Mouse (Mus musculus): ENCODE results near the gene Bcl7c. TPM values are rescaled to one million over a fixed set of nuclear protein-coding genes. Genes with fewer than 3 reads are reported as not detected.
A peak's percentile ranks its signal among the peaks of the same experiment; 100 is the strongest.

The Bcl7c gene
- total RNA-seq (2014; fragmentation: Nextera tagmentation): 18.1 and 38.7 TPM in 2 replicates
- total RNA-seq (2017): 28.2 and 36.8 TPM in 2 replicates
- 330 and 397 TPM in 2 replicates for polyA plus RNA-seq (2012)

DNA sequence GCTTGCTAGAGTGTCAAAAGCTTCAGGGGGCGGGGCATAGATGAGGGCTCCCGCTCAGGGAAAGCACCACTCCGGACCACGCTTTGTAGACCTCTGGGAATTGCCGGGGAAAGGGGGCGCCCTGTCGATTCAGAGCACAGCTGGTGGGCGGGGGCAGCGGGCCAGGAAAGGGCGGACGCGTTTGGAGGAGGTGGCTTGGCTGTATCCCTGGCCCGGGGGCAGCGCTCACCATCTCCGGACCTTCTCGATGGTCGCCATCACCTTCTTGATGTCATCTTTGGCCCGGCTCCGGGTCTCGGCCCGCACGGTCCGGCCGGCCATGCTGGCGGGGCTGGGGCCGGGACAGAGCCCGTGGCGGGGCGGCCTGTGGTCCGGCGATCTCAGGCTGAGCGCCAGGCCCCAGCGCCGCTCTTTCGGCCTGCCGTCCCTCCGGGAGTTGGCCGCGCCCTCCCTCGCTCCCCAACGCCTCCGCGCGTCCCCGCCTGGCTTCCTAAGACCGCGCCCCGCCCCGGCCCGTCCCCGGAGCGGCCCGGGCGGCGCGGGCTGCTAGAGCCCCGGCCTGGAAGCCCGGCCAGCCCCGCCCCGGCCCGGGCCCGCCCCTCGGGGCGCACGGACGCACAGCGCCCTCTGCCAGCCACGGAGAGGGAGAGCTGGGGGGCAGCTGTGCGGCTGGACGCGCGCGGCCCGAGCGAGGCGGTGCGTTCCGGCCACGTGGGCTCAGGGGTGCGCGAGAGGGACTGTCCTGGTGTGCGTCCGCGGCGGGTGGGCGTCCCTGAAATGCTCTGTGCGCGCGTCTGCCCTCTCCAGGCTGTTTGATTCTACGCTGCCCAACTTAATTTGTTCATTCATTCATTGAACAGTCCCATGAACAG lies at the start of gene Bcl7c:
Gene Bcl7c, minus strand, starts transcription at position 727 of the 872 bp plus-strand sequence.
- H3K36me3 ChIP-seq (replicated peaks): peaks cover 40% of the 10 kb centered on the region
- TF ChIP-seq CTCF (IDR thresholded peaks at IDR 0.05; ENCODE audit: low read depth, low read length): no peak
- TF ChIP-seq GATA1 (IDR thresholded peaks at IDR 0.05; ENCODE audit: borderline replicate concordance, low read length): no peak
- no peak for TF ChIP-seq GATA2 (IDR thresholded peaks at IDR 0.05; ENCODE audit: borderline replicate concordance, low read depth, low read length)
- TF ChIP-seq TAL1 (conservative IDR thresholded peaks at IDR 0.05; ENCODE audit: low read depth, low read length): no peak
- no peak for TF ChIP-seq POLR2AphosphoS5 (IDR thresholded peaks at IDR 0.05; ENCODE audit: insufficient replicate concordance, low read depth, low read length)
- H3K4me1 ChIP-seq (ENCODE audit: insufficient read depth, low read depth, low read length): peaks cover 59% of the 10 kb centered on the region
- no peaks in the 10 kb centered on the region for H3K27me3 ChIP-seq (ENCODE audit: insufficient read depth, low read length)
- peak within 1 kb of the TSS; percentile 80 for H3K4me3 ChIP-seq (ENCODE audit: low read depth, low read length)
- no peaks in the 10 kb centered on the region for H3K9me3 ChIP-seq (replicated peaks)
- DNase-seq (ENCODE audit: low spot score) (peak; percentile 90), ATAC-seq (ENCODE audit: extremely low read depth, insufficient number of reproducible peaks, low FRiP score, poor library complexity, severe bottlenecking) (peak; percentile 70)

GRCm38 (mm10) chr7:127753741-127754140 lies 45.0 kb upstream of the Bcl7c start:
- DNase-seq (ENCODE audit: low spot score) (no peak), ATAC-seq (ENCODE audit: extremely low read depth, insufficient number of reproducible peaks, low FRiP score, poor library complexity, severe bottlenecking) (no peak)

GRCm38 (mm10) chr7:127753158-127753557 lies 44.4 kb upstream of the Bcl7c start:
- no peak for TF ChIP-seq GATA2 (IDR thresholded peaks at IDR 0.05; ENCODE audit: borderline replicate concordance, low read depth, low read length)
- no peak for TF ChIP-seq TAL1 (conservative IDR thresholded peaks at IDR 0.05; ENCODE audit: low read depth, low read length)
- TF ChIP-seq POLR2AphosphoS5 (IDR thresholded peaks at IDR 0.05; ENCODE audit: insufficient replicate concordance, low read depth, low read length): no peak
- TF ChIP-seq CTCF (IDR thresholded peaks at IDR 0.05; ENCODE audit: low read depth, low read length): no peak
- no peak for TF ChIP-seq GATA1 (IDR thresholded peaks at IDR 0.05; ENCODE audit: borderline replicate concordance, low read length)
- peaks cover 96% of the 10 kb centered on the region for H3K36me3 ChIP-seq (replicated peaks)
- DNase-seq (ENCODE audit: low spot score): no peak

More at GRCm38 (mm10) chr7:127753741-127754140, 45.0 kb upstream of the Bcl7c start:
- peaks cover 6% of the 10 kb centered on the region for H3K4me1 ChIP-seq (ENCODE audit: insufficient read depth, low read depth, low read length)
- H3K4me3 ChIP-seq (ENCODE audit: low read depth, low read length): no peak overlapping the region
- H3K36me3 ChIP-seq (replicated peaks): peaks cover 94% of the 10 kb centered on the region
- H3K9me3 ChIP-seq (replicated peaks): no peaks in the 10 kb centered on the region
- no peak for TF ChIP-seq GATA2 (IDR thresholded peaks at IDR 0.05; ENCODE audit: borderline replicate concordance, low read depth, low read length)
- TF ChIP-seq POLR2AphosphoS5 (IDR thresholded peaks at IDR 0.05; ENCODE audit: insufficient replicate concordance, low read depth, low read length): no peak
- TF ChIP-seq TAL1 (conservative IDR thresholded peaks at IDR 0.05; ENCODE audit: low read depth, low read length): no peak
- TF ChIP-seq CTCF (IDR thresholded peaks at IDR 0.05; ENCODE audit: low read depth, low read length): no peak
- TF ChIP-seq GATA1 (IDR thresholded peaks at IDR 0.05; ENCODE audit: borderline replicate concordance, low read length): no peak
- no peaks in the 10 kb centered on the region for H3K27me3 ChIP-seq (ENCODE audit: insufficient read depth, low read length)

DNA sequence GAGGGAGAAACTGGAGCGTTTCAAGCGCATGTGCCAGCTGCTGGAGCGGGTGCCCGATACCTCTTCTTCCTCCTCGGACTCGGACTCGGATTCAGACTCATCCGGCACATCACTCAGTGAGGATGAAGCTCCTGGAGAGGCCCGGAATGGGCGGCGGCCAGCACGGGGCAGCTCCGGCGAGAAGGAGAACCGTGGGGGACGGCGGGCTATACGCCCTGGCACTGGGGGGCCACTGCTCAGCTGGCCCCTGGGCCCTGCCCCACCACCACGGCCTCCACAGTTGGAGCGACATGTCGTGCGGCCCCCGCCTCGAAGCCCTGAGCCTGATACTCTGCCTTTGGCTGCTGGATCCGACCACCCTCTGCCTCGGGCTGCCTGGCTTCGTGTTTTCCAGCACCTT lies 43.3 kb upstream of the Bcl7c start:
- DNase-seq (ENCODE audit: low spot score) (no peak), ATAC-seq (ENCODE audit: extremely low read depth, insufficient number of reproducible peaks, low FRiP score, poor library complexity, severe bottlenecking) (no peak)
- Histone ChIP-seq H3K27me3 (ENCODE audit: insufficient read depth, low read length) (no peaks in the 10 kb centered on the region), H3K36me3 (replicated peaks) (peaks cover 92% of the 10 kb centered on the region), H3K4me3 (ENCODE audit: low read depth, low read length) (no peak overlapping the region), H3K9me3 (replicated peaks) (no peaks in the 10 kb centered on the region), H3K4me1 (ENCODE audit: insufficient read depth, low read depth, low read length) (peaks cover 14% of the 10 kb centered on the region)
- TF ChIP-seq TAL1 (conservative IDR thresholded peaks at IDR 0.05; ENCODE audit: low read depth, low read length) (no peak), CTCF (IDR thresholded peaks at IDR 0.05; ENCODE audit: low read depth, low read length) (no peak), POLR2AphosphoS5 (IDR thresholded peaks at IDR 0.05; ENCODE audit: insufficient replicate concordance, low read depth, low read length) (no peak), GATA1 (IDR thresholded peaks at IDR 0.05; ENCODE audit: borderline replicate concordance, low read length) (no peak), GATA2 (IDR thresholded peaks at IDR 0.05; ENCODE audit: borderline replicate concordance, low read depth, low read length) (no peak)

More at GRCm38 (mm10) chr7:127753158-127753557, 44.4 kb upstream of the Bcl7c start:
- Histone ChIP-seq H3K4me1 (ENCODE audit: insufficient read depth, low read depth, low read length) (peaks cover 6% of the 10 kb centered on the region), H3K27me3 (ENCODE audit: insufficient read depth, low read length) (no peaks in the 10 kb centered on the region), H3K9me3 (replicated peaks) (no peaks in the 10 kb centered on the region), H3K4me3 (ENCODE audit: low read depth, low read length) (no peak overlapping the region)
- ATAC-seq (ENCODE audit: extremely low read depth, insufficient number of reproducible peaks, low FRiP score, poor library complexity, severe bottlenecking): no peak

- peaks cover 18% of the 10 kb centered on the region for H3K4me1 ChIP-seq (ENCODE audit: insufficient read depth, low read depth, low read length)
Observed at GRCm38 (mm10) chr7:127751619-127752018, 42.9 kb upstream of the Bcl7c start.

More at GRCm38 (mm10) chr7:127751619-127752018, 42.9 kb upstream of the Bcl7c start:
- TF ChIP-seq GATA1 (IDR thresholded peaks at IDR 0.05; ENCODE audit: borderline replicate concordance, low read length) (no peak), GATA2 (IDR thresholded peaks at IDR 0.05; ENCODE audit: borderline replicate concordance, low read depth, low read length) (no peak), POLR2AphosphoS5 (IDR thresholded peaks at IDR 0.05; ENCODE audit: insufficient replicate concordance, low read depth, low read length) (no peak), TAL1 (conservative IDR thresholded peaks at IDR 0.05; ENCODE audit: low read depth, low read length) (no peak), CTCF (IDR thresholded peaks at IDR 0.05; ENCODE audit: low read depth, low read length) (no peak)
- no peak for DNase-seq (ENCODE audit: low spot score)
- Histone ChIP-seq H3K4me3 (ENCODE audit: low read depth, low read length) (no peak overlapping the region), H3K9me3 (replicated peaks) (no peaks in the 10 kb centered on the region), H3K27me3 (ENCODE audit: insufficient read depth, low read length) (no peaks in the 10 kb centered on the region), H3K36me3 (replicated peaks) (peaks cover 87% of the 10 kb centered on the region)
- no peak for ATAC-seq (ENCODE audit: extremely low read depth, insufficient number of reproducible peaks, low FRiP score, poor library complexity, severe bottlenecking)
